Mouse (Mus musculus): ENCODE data around the gene Tctn1. TPM values are rescaled to one million over a fixed set of nuclear protein-coding genes. Genes with fewer than 3 reads are reported as not detected.

Tctn1 gene
- polyA plus RNA-seq, 1 experiment = 41.4 TPM

- H3K27ac ChIP-seq (ENCODE audit: control insufficient read depth, insufficient read depth, low read length) = peak overlapping the region; percentile 98
- no peaks in the 10 kb centered on the region for H3K27me3 ChIP-seq (ENCODE audit: control insufficient read depth, insufficient read depth, low read length)
- H3K36me3 ChIP-seq (ENCODE audit: control insufficient read depth, insufficient read depth, low read length) = no peaks in the 10 kb centered on the region
- peak overlapping the region; percentile 14 for H3K4me3 ChIP-seq (ENCODE audit: control insufficient read depth, insufficient read depth, low read length)
- H3K4me1 ChIP-seq (replicated peaks; ENCODE audit: control insufficient read depth, insufficient read depth, low read length) = peaks cover 59% of the 10 kb centered on the region
- DNase-seq = peak; percentile 78
- WGBS = 1% methylated on average over 9 of the region's 9 CpGs
- TF ChIP-seq POLR2A (IDR thresholded peaks at IDR 0.05; ENCODE audit: control insufficient read depth, extremely low read depth, insufficient read depth, low read length, poor library complexity) (no peak), CTCF (IDR thresholded peaks at IDR 0.05; ENCODE audit: borderline replicate concordance, control insufficient read depth, extremely low read depth, insufficient read depth, low read length, poor library complexity) (no peak)
These were observed 28.9 kb downstream of the Tctn1 start for GRCm38 (mm10) chr5:122235196-122235836.

GRCm38 (mm10) chr5:122234319-122235195 is 29.7 kb downstream of the Tctn1 start:
- peak overlapping the region; percentile 14 for H3K4me3 ChIP-seq (ENCODE audit: control insufficient read depth, insufficient read depth, low read length)
- H3K4me1 ChIP-seq (replicated peaks; ENCODE audit: control insufficient read depth, insufficient read depth, low read length) = peaks cover 67% of the 10 kb centered on the region
- 5% methylated on average over 9 of the region's 9 CpGs for WGBS

GRCm38 (mm10) chr5:122233695-122234094 is 30.6 kb downstream of the Tctn1 start:
- H3K27me3 ChIP-seq (ENCODE audit: control insufficient read depth, insufficient read depth, low read length) = no peaks in the 10 kb centered on the region
- WGBS = 52% methylated on average over 12 of the region's 12 CpGs
- H3K4me1 ChIP-seq (replicated peaks; ENCODE audit: control insufficient read depth, insufficient read depth, low read length) = peaks cover 68% of the 10 kb centered on the region
- no peaks in the 10 kb centered on the region for H3K36me3 ChIP-seq (ENCODE audit: control insufficient read depth, insufficient read depth, low read length)
- DNase-seq = peak; percentile 42
- TF ChIP-seq CTCF (IDR thresholded peaks at IDR 0.05; ENCODE audit: borderline replicate concordance, control insufficient read depth, extremely low read depth, insufficient read depth, low read length, poor library complexity) (no peak), POLR2A (IDR thresholded peaks at IDR 0.05; ENCODE audit: control insufficient read depth, extremely low read depth, insufficient read depth, low read length, poor library complexity) (no peak)
- peak overlapping the region; percentile 98 for H3K27ac ChIP-seq (ENCODE audit: control insufficient read depth, insufficient read depth, low read length)
- H3K4me3 ChIP-seq (ENCODE audit: control insufficient read depth, insufficient read depth, low read length) = peak overlapping the region; percentile 26

More at GRCm38 (mm10) chr5:122234319-122235195, 29.7 kb downstream of the Tctn1 start:
- H3K36me3 ChIP-seq (ENCODE audit: control insufficient read depth, insufficient read depth, low read length) = no peaks in the 10 kb centered on the region
- no peaks in the 10 kb centered on the region for H3K27me3 ChIP-seq (ENCODE audit: control insufficient read depth, insufficient read depth, low read length)
- DNase-seq = peak; percentile 66
- H3K27ac ChIP-seq (ENCODE audit: control insufficient read depth, insufficient read depth, low read length) = peak overlapping the region; percentile 98
- TF ChIP-seq CTCF (IDR thresholded peaks at IDR 0.05; ENCODE audit: borderline replicate concordance, control insufficient read depth, extremely low read depth, insufficient read depth, low read length, poor library complexity) (no peak), POLR2A (IDR thresholded peaks at IDR 0.05; ENCODE audit: control insufficient read depth, extremely low read depth, insufficient read depth, low read length, poor library complexity) (no peak)

GRCm38 (mm10) chr5:122233077-122233581 is 31.1 kb downstream of the Tctn1 start:
- peaks cover 68% of the 10 kb centered on the region for H3K4me1 ChIP-seq (replicated peaks; ENCODE audit: control insufficient read depth, insufficient read depth, low read length)

GRCm38 (mm10) chr5:122232004-122232403 is 32.3 kb downstream of the Tctn1 start:
- H3K27me3 ChIP-seq (ENCODE audit: control insufficient read depth, insufficient read depth, low read length) = no peaks in the 10 kb centered on the region
- 29% methylated on average over 5 of the region's 5 CpGs for WGBS
- peaks cover 66% of the 10 kb centered on the region for H3K4me1 ChIP-seq (replicated peaks; ENCODE audit: control insufficient read depth, insufficient read depth, low read length)
- no peak for DNase-seq
- no peak for TF ChIP-seq CTCF (IDR thresholded peaks at IDR 0.05; ENCODE audit: borderline replicate concordance, control insufficient read depth, extremely low read depth, insufficient read depth, low read length, poor library complexity)
- no peak for TF ChIP-seq POLR2A (IDR thresholded peaks at IDR 0.05; ENCODE audit: control insufficient read depth, extremely low read depth, insufficient read depth, low read length, poor library complexity)
- no peaks in the 10 kb centered on the region for H3K36me3 ChIP-seq (ENCODE audit: control insufficient read depth, insufficient read depth, low read length)
- H3K4me3 ChIP-seq (ENCODE audit: control insufficient read depth, insufficient read depth, low read length) = no peak overlapping the region
- H3K27ac ChIP-seq (ENCODE audit: control insufficient read depth, insufficient read depth, low read length) = peak overlapping the region; percentile 82

More at GRCm38 (mm10) chr5:122233077-122233581, 31.1 kb downstream of the Tctn1 start:
- peak overlapping the region; percentile 26 for H3K4me3 ChIP-seq (ENCODE audit: control insufficient read depth, insufficient read depth, low read length)
- DNase-seq = peak; percentile 28
- no peaks in the 10 kb centered on the region for H3K27me3 ChIP-seq (ENCODE audit: control insufficient read depth, insufficient read depth, low read length)
- WGBS = 15% methylated on average over 14 of the region's 14 CpGs
- H3K27ac ChIP-seq (ENCODE audit: control insufficient read depth, insufficient read depth, low read length) = peak overlapping the region; percentile 98
- H3K36me3 ChIP-seq (ENCODE audit: control insufficient read depth, insufficient read depth, low read length) = no peaks in the 10 kb centered on the region
- TF ChIP-seq POLR2A (IDR thresholded peaks at IDR 0.05; ENCODE audit: control insufficient read depth, extremely low read depth, insufficient read depth, low read length, poor library complexity) (no peak), CTCF (IDR thresholded peaks at IDR 0.05; ENCODE audit: borderline replicate concordance, control insufficient read depth, extremely low read depth, insufficient read depth, low read length, poor library complexity) (no peak)

GRCm38 (mm10) chr5:122231431-122231830 is 32.8 kb downstream of the Tctn1 start:
- Histone ChIP-seq H3K36me3 (ENCODE audit: control insufficient read depth, insufficient read depth, low read length) (no peaks in the 10 kb centered on the region), H3K27me3 (ENCODE audit: control insufficient read depth, insufficient read depth, low read length) (no peaks in the 10 kb centered on the region), H3K4me1 (replicated peaks; ENCODE audit: control insufficient read depth, insufficient read depth, low read length) (peaks cover 63% of the 10 kb centered on the region), H3K4me3 (ENCODE audit: control insufficient read depth, insufficient read depth, low read length) (no peak overlapping the region), H3K27ac (ENCODE audit: control insufficient read depth, insufficient read depth, low read length) (peak overlapping the region; percentile 82)
- TF ChIP-seq POLR2A (IDR thresholded peaks at IDR 0.05; ENCODE audit: control insufficient read depth, extremely low read depth, insufficient read depth, low read length, poor library complexity) (no peak), CTCF (IDR thresholded peaks at IDR 0.05; ENCODE audit: borderline replicate concordance, control insufficient read depth, extremely low read depth, insufficient read depth, low read length, poor library complexity) (no peak)
- 26% methylated on average over 6 of the region's 6 CpGs for WGBS
- no peak for DNase-seq

Measured in thymus, adult 2 months (tissue).